Mouse (Mus musculus): Measurements from ENCODE around the gene Tex2.

DNA sequence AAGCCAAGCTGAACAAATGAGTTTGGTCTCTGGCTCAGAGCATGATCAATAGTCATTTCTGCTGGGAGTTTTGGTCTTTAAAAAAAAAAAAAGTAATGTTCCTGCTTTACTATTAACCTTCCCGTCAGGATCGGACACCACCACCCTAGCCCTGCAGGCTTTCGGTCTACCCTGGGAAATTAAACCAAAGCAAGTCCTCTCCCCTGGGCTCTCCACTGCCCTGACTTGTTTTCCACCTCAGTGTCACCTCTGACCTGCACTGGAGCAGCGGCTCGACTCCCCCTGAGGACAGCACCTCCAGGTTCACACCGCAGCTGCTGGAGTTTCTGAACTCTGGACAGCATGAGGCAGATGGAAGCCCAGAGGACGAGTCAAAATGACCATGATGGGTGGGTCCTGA lies 13.9 kb downstream of the Tex2 start:
- TF ChIP-seq CTCF (conservative IDR thresholded peaks at IDR 0.05; ENCODE audit: insufficient read depth, insufficient read length, low read depth, low read length) (no peak), POLR2A (IDR thresholded peaks at IDR 0.05; ENCODE audit: low read depth, low read length) (no peak)
